ENCODE assay signal across 8 mouse cellular contexts in genomic region chr11:94209695-94210131, GRCm38 (mm10). TPM values are rescaled to one million over a fixed set of nuclear protein-coding genes. Genes with fewer than 3 reads are reported as not detected.
A peak's percentile ranks its signal among the peaks of the same experiment; 100 is the strongest.
DNase-seq lines count a peak whose midpoint lies in the region; ATAC-seq lines count a peak whose summit lies in the region.

No protein-coding gene starts in this region.

- DNase-seq in heart, postnatal 14 days, result no peak
- DNase-seq in urinary bladder, postnatal 14 days (ENCODE audit: low spot score), result peak; percentile 36
- DNase-seq in urinary bladder, postnatal 4 days (ENCODE audit: low spot score in 2 of 2), result no peak
- DNase-seq in hindbrain, embryonic 14.5 days (ENCODE audit: low spot score), result peak; percentile 55
- no peak for DNase-seq in cerebellum, adult 8-10 months

- intact Hi-C loops in heart, postnatal 14 days (cut with DNase I), result loop anchor here (2.0 to 10.0 kb wide), 2 partner anchors 75 to 255 kb away; partner anchors contain the start of gene Nme2

- H3K27me3 ChIP-seq in heart, embryonic 11.5 days (ENCODE audit: control insufficient read depth, insufficient read depth, low read length), result no peaks in the 10 kb centered on the region
- H3K27me3 ChIP-seq in hindbrain, embryonic 14.5 days (ENCODE audit: control insufficient read depth, insufficient read depth, low read length), result no peaks in the 10 kb centered on the region
- H3K27me3 ChIP-seq in lung, embryonic 16.5 days (ENCODE audit: control insufficient read depth, insufficient read depth, low read depth, low read length), result no peaks in the 10 kb centered on the region

- peaks cover 9% of the 10 kb centered on the region for H3K36me3 ChIP-seq in heart, embryonic 11.5 days (ENCODE audit: control insufficient read depth, insufficient read depth, low read length)
- peaks cover 17% of the 10 kb centered on the region for H3K36me3 ChIP-seq in hindbrain, embryonic 14.5 days (replicated peaks; ENCODE audit: control insufficient read depth, insufficient read depth)
- peaks cover 5% of the 10 kb centered on the region for H3K36me3 ChIP-seq in lung, embryonic 16.5 days (ENCODE audit: control insufficient read depth, insufficient read depth, low read length)

- H3K9ac ChIP-seq in heart, embryonic 11.5 days (ENCODE audit: low read depth, low read length), result peak overlapping the region; percentile 77
- peak overlapping the region; percentile 57 for H3K9ac ChIP-seq in hindbrain, embryonic 14.5 days
- H3K9ac ChIP-seq in lung, embryonic 16.5 days (ENCODE audit: low read length), result peak overlapping the region; percentile 74

- no peaks in the 10 kb centered on the region for H3K9me3 ChIP-seq in heart, embryonic 11.5 days (replicated peaks; ENCODE audit: control insufficient read depth, low read length)
- H3K9me3 ChIP-seq in hindbrain, embryonic 14.5 days (ENCODE audit: control insufficient read depth, low read length), result no peaks in the 10 kb centered on the region
- H3K9me3 ChIP-seq in lung, embryonic 16.5 days (ENCODE audit: control insufficient read depth, low read length), result no peaks in the 10 kb centered on the region

- H3K4me1 ChIP-seq in heart, embryonic 11.5 days (ENCODE audit: control insufficient read depth, insufficient read depth, low read length), result peaks cover 6% of the 10 kb centered on the region; the same call in 1 of the 2 replicates
- H3K4me1 ChIP-seq in hindbrain, embryonic 14.5 days (replicated peaks; ENCODE audit: control insufficient read depth, insufficient read depth, low read length), result peaks cover 21% of the 10 kb centered on the region
- 0 out of 2 replicates have a peak, but pooled peaks cover 4% of the 10 kb centered on the region for H3K4me1 ChIP-seq in lung, embryonic 16.5 days (replicated peaks; ENCODE audit: control insufficient read depth, insufficient read depth, low read length)

- peak overlapping the region; percentile 99 for H3K27ac ChIP-seq in heart, embryonic 11.5 days (ENCODE audit: low read depth, low read length)
- peak overlapping the region; percentile 95 for H3K27ac ChIP-seq in hindbrain, embryonic 14.5 days
- H3K27ac ChIP-seq in lung, embryonic 16.5 days (ENCODE audit: low read length), result peak overlapping the region; percentile 98

- ATAC-seq in heart, embryonic 11.5 days (replicated peaks; ENCODE audit: insufficient number of reproducible peaks, low FRiP score, low TSS enrichment), result no peak
- ATAC-seq in hindbrain, embryonic 14.5 days (ENCODE audit: low FRiP score), result no peak
- no peak for ATAC-seq in lung, embryonic 16.5 days (ENCODE audit: low read depth)
- ATAC-seq in inflammation-experienced regulatory T-cells, adult 6 months, result no peak

- WGBS in heart, embryonic 11.5 days (ENCODE audit: insufficient replicate concordance), result 3% methylated on average over 14 of the region's 14 CpGs
- WGBS in hindbrain, embryonic 14.5 days, result 3% methylated on average over 14 of the region's 14 CpGs
- WGBS in lung, embryonic 16.5 days, result under 1% methylated on average over 14 of the region's 14 CpGs

- peak overlapping the region; percentile 97 for H3K4me2 ChIP-seq in heart, embryonic 11.5 days
- peak overlapping the region; percentile 75 for H3K4me2 ChIP-seq in hindbrain, embryonic 14.5 days (replicated peaks)
- H3K4me2 ChIP-seq in lung, embryonic 16.5 days (ENCODE audit: low read depth, low read length), result peak overlapping the region; percentile 97

- peak overlapping the region; percentile 45 for H3K4me3 ChIP-seq in heart, embryonic 11.5 days (ENCODE audit: low read depth, low read length)
- peak overlapping the region; percentile 39 for H3K4me3 ChIP-seq in hindbrain, embryonic 14.5 days (replicated peaks; ENCODE audit: low read length)
- H3K4me3 ChIP-seq in lung, embryonic 16.5 days (ENCODE audit: low read length), result peak overlapping the region; percentile 61

RNA-seq across cellular contexts. Expression of gene Tob1, which starts 1.5 kb away (rescaled TPM):
- 27.3 and 29.7 TPM in 2 replicates for polyA plus RNA-seq in heart, embryonic 11.5 days (2014; fragmentation: Nextera tagmentation; extraction: Ambion mirVana)
- 10 to 100 TPM; 64.1 to 67.6 TPM for total RNA-seq in heart, postnatal 14 days (2021)
- polyA plus RNA-seq in hindbrain, embryonic 14.5 days (2014; fragmentation: Nextera tagmentation; extraction: Ambion mirVana), result 34.3 and 34.6 TPM in 2 replicates
- polyA plus RNA-seq in lung, embryonic 16.5 days (2015; fragmentation: Nextera tagmentation; extraction: Ambion mirVana), result 25.8 and 28.9 TPM in 2 replicates
- polyA plus RNA-seq in inflammation-experienced regulatory T-cells, adult 6 months (2017; shearing (Covaris generic)), result 1 to 10 TPM; 4.3 to 6.7 (median 5.3) TPM

RNA-seq across cellular contexts. Expression of gene Wfikkn2, which starts 36.1 kb away (rescaled TPM):
- polyA plus RNA-seq in heart, embryonic 11.5 days (2014; fragmentation: Nextera tagmentation; extraction: Ambion mirVana), result 1.1 and 1.8 TPM in 2 replicates
- 1 to 10 TPM; 1.5 to 1.8 TPM for total RNA-seq in heart, postnatal 14 days (2021)
- 5.7 and 6.8 TPM in 2 replicates for polyA plus RNA-seq in hindbrain, embryonic 14.5 days (2014; fragmentation: Nextera tagmentation; extraction: Ambion mirVana)
- polyA plus RNA-seq in lung, embryonic 16.5 days (2015; fragmentation: Nextera tagmentation; extraction: Ambion mirVana), result 1.2 and 1.5 TPM in 2 replicates
- 1 to 10 TPM in 2 of 3 experiments, under 1 TPM in 1; 0.10 to 1.5 (median 1.2) TPM for polyA plus RNA-seq in inflammation-experienced regulatory T-cells, adult 6 months (2017; shearing (Covaris generic))

Comparison
In these comparisons a context has a peak if more than half of its experiments do, and no peak if none do; other contexts are left out.
1. DNase-seq: peak in urinary bladder, postnatal 14 days (single experiment) and hindbrain, embryonic 14.5 days (single experiment); none in heart, postnatal 14 days (0 of 2), urinary bladder, postnatal 4 days (0 of 2) and cerebellum, adult 8-10 months (single experiment).
2. Peak in every context shown above with its lines, with median percentiles within 50 percentile points of each other: H3K27ac ChIP-seq, H3K4me2 ChIP-seq, H3K4me3 ChIP-seq and H3K9ac ChIP-seq.